Mouse (Mus musculus) heart, embryonic 10.5 days (tissue): ENCODE results near the gene Rpp21. TPM values are rescaled to one million over a fixed set of nuclear protein-coding genes. Genes with fewer than 3 reads are reported as not detected.

Experiments
- DNase-seq: peaks from one replicate; pipeline ENCODE4 v3.0.0-alpha.2; 2017; ENCODE audit warnings: low spot score
- H3K27ac ChIP-seq: fragments of 300-500 bp; sonication (generic); 2 replicates; pipeline ENCODE4 v1.5.1; 2016; ENCODE audit warnings: mild to moderate bottlenecking
- H3K27me3 ChIP-seq: fragments of 300-500 bp; sonication (generic); 2 replicates; pipeline ENCODE4 v1.6.1; 2016; ENCODE audit warnings: mild to moderate bottlenecking; ENCODE audit not compliant: poor library complexity, insufficient read depth, severe bottlenecking
- H3K36me3 ChIP-seq: fragments of 300-500 bp; sonication (generic); 2 replicates; pipeline ENCODE4 v1.6.1; 2016; ENCODE audit warnings: mild to moderate bottlenecking, moderate library complexity
- H3K4me1 ChIP-seq: fragments of 300-500 bp; sonication (generic); 2 replicates; pipeline ENCODE4 v1.6.1; 2016; ENCODE audit warnings: mild to moderate bottlenecking
- H3K4me3 ChIP-seq: fragments of 300-500 bp; sonication (generic); 2 replicates; pipeline ENCODE4 v1.5.1; 2016; ENCODE audit warnings: mild to moderate bottlenecking, moderate library complexity
- H3K9me3 ChIP-seq: fragments of 300-500 bp; sonication (generic); 2 replicates; pipeline ENCODE4 v1.6.1; 2016; ENCODE audit warnings: mild to moderate bottlenecking, moderate library complexity
- WGBS: fragments of 180-500 bp; shearing (Covaris S2); methylation state at CpG from one replicate; pipeline ENCODE4 v1.1.7; 2016; 5-methylcytosine and 5-hydroxymethylcytosine counted together
- polyA plus RNA-seq: library from polyadenylated mRNA; unstranded; fragments of >200 nt; fragmentation: Nextera tagmentation; extraction: Ambion mirVana; gene quantifications from 2 replicates; pipeline ENCODE4 v1.2.1, GENCODE M21; 2016

Rpp21 gene
- polyA plus RNA-seq, 1 experiment from 2014 or later, result 106 TPM

DNA sequence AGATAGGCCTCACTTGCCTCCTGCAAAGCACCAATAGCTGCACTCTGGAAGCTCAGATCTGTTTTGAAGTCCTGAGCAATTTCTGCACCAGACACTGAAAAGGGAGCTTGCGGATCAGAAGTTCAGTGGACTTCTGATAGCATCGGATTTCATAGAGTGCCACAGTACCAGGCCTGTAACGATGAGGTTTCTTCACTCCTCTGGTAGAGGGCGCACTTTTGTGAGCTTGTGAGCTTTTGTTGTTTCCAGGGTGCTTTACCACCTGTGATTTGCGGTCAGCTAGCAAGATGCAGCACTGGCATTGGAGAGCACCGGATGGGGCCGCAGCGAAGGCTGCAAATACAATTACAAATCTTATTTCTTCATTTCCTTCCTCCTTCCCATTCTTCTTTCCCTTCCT is 30.9 kb downstream of the Rpp21 start:
- DNase-seq, result peak; percentile 72
- Histone ChIP-seq H3K27ac (no peak overlapping the region), H3K36me3 (no peaks in the 10 kb centered on the region), H3K4me3 (no peak overlapping the region), H3K4me1 (peaks cover 14% of the 10 kb centered on the region), H3K27me3 (peaks cover 24% of the 10 kb centered on the region), H3K9me3 (no peaks in the 10 kb centered on the region)
- 18% methylated on average over 8 of the region's 8 CpGs for WGBS

- DNase-seq, result peak; percentile 71
- 10% methylated on average over 9 of the region's 9 CpGs for WGBS
- peak overlapping the region; percentile 37; the same call in 1 of the 2 replicates for H3K4me3 ChIP-seq
- H3K9me3 ChIP-seq, result no peaks in the 10 kb centered on the region
- H3K27ac ChIP-seq, result 0 out of 2 replicates have a peak overlapping the region, but pooled peaks have one; percentile 11
- peaks cover 14% of the 10 kb centered on the region for H3K4me1 ChIP-seq
- H3K36me3 ChIP-seq, result no peaks in the 10 kb centered on the region
- peaks cover 37% of the 10 kb centered on the region for H3K27me3 ChIP-seq
Measured at GRCm38 (mm10) chr17:36225231-36225824, 32.5 kb downstream of the Rpp21 start.

DNA sequence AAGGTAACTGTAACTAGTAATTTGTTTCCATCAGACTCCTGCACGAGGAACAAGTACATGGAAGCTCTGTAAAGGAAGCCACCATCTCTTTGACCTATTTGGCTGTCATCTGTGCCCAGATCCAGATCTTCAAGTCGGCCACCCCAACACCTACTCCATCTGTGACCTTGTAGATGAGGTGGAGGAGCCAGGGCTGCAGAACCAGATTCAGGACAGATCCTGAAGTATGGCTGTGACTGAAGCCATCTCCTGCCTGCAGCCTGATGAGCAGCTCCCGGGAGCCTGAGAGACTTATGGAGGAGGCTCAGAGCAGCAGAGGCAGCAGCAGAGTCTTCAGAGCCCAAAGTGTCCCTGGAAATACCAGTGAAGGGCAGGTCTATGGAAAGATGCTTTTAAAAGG is 33.4 kb downstream of the Rpp21 start:
- Histone ChIP-seq H3K9me3 (no peaks in the 10 kb centered on the region), H3K36me3 (no peaks in the 10 kb centered on the region), H3K27me3 (peaks cover 41% of the 10 kb centered on the region), H3K4me3 (no peak overlapping the region), H3K4me1 (peaks cover 14% of the 10 kb centered on the region), H3K27ac (no peak overlapping the region)
- DNase-seq, result peak; percentile 64
- WGBS, result 52% methylated on average over 3 of the region's 3 CpGs

GRCm38 (mm10) chr17:36218594-36219155 is 39.2 kb downstream of the Rpp21 start:
- 58% methylated on average over 5 of the region's 5 CpGs for WGBS
- H3K27ac ChIP-seq, result no peak overlapping the region
- peak; percentile 48 for DNase-seq
- peaks cover 3% of the 10 kb centered on the region; the same call in 1 of the 2 replicates for H3K4me1 ChIP-seq
- no peaks in the 10 kb centered on the region for H3K36me3 ChIP-seq
- peaks cover 80% of the 10 kb centered on the region for H3K27me3 ChIP-seq
- H3K9me3 ChIP-seq, result no peaks in the 10 kb centered on the region
- no peak overlapping the region for H3K4me3 ChIP-seq

DNA sequence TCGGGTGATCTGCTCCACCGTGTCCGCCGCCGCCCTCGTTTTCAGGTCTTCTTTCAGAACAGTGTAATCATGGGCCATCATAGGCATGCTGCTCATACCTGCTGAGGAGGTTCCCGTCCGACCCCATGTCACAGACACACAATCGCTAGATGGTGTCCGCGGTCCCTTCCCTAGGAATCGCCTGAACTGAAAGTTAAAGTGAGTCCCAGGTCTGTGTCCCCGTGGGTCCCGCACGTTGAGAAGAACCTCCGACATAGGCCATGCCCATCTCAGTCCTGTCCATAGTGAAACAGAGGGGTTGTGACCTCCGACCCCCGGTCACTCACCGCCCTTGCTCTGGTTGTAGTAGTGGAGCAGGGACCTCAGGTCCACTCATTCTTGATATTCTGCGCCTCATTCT is 42.3 kb downstream of the Rpp21 start:
- H3K9me3 ChIP-seq, result no peaks in the 10 kb centered on the region
- H3K4me3 ChIP-seq, result peak overlapping the region; percentile 40
- H3K27me3 ChIP-seq, result peaks cover 91% of the 10 kb centered on the region
- H3K4me1 ChIP-seq, result peaks cover 3% of the 10 kb centered on the region; the same call in 1 of the 2 replicates
- peak; percentile 63 for DNase-seq
- no peak overlapping the region for H3K27ac ChIP-seq
- H3K36me3 ChIP-seq, result no peaks in the 10 kb centered on the region
- WGBS, result 2% methylated on average over 20 of the region's 20 CpGs

DNA sequence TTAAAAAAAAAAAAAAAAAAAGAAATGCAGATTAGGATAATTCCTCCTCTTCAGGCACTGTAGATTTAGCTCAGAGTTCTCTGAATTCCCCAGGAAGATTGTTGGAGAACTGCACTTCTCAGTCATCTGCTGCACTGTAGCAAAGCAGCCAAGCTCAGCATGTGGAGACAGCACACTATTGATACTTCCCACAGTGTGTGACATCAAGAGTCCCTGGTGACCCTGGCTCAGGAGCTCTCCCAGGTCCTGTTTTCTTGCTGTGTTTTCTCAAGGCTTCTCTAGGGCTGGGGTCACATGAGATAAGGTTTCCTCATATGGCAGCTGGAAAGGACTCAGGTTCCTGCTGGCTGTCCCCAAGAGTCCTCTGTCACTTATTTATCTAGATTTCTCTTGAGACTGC is 51.0 kb downstream of the Rpp21 start:
- peak; percentile 60 for DNase-seq
- no peak overlapping the region for H3K4me3 ChIP-seq
- H3K27ac ChIP-seq, result no peak overlapping the region
- H3K27me3 ChIP-seq, result peaks cover 96% of the 10 kb centered on the region
- H3K36me3 ChIP-seq, result no peaks in the 10 kb centered on the region
- H3K9me3 ChIP-seq, result no peaks in the 10 kb centered on the region
- H3K4me1 ChIP-seq, result peaks cover 9% of the 10 kb centered on the region

GRCm38 (mm10) chr17:36205862-36206261 is 52.0 kb downstream of the Rpp21 start:
- Histone ChIP-seq H3K4me3 (peak overlapping the region; percentile 52), H3K27ac (no peak overlapping the region), H3K27me3 (peaks cover 96% of the 10 kb centered on the region), H3K36me3 (no peaks in the 10 kb centered on the region), H3K9me3 (no peaks in the 10 kb centered on the region), H3K4me1 (peaks cover 9% of the 10 kb centered on the region)
- no peak for DNase-seq
- 1% methylated on average over 41 of the region's 41 CpGs for WGBS

Other genes with a start within 250 kb of the Rpp21 start
- gene H2-T24, start 237.5 kb downstream of the Rpp21 start, polyA plus RNA-seq, result 2.5 and 2.6 TPM in 2 replicates
- gene H2-T23, start 225.2 kb downstream of the Rpp21 start, polyA plus RNA-seq, result 1.2 and 3.4 TPM in 2 replicates
- gene H2-T22, start 215.3 kb downstream of the Rpp21 start, polyA plus RNA-seq, result 4.4 and 7.2 TPM in 2 replicates
- gene Gm6034, start 215.1 kb downstream of the Rpp21 start, polyA plus RNA-seq, result not detected in 2 replicates
- gene Gm11127, start 199.7 kb downstream of the Rpp21 start, polyA plus RNA-seq, result not detected in 2 replicates
- not detected in 2 replicates for gene Gm19684, start 136.4 kb downstream of the Rpp21 start, polyA plus RNA-seq
- gene Gm7030, start 128.6 kb downstream of the Rpp21 start, polyA plus RNA-seq, result not detected in 2 replicates
- 0.40 TPM in 1 of 2 replicates, not detected in the other for gene Gm8909, start 89.5 kb downstream of the Rpp21 start, polyA plus RNA-seq
- not detected in 2 replicates for gene H2-T3, start 67.8 kb downstream of the Rpp21 start, polyA plus RNA-seq
- gene Trim39, start 14.2 kb upstream of the Rpp21 start, polyA plus RNA-seq, result 11.7 and 13.7 TPM in 2 replicates
- gene H2-M10.2, start 28.4 kb upstream of the Rpp21 start, polyA plus RNA-seq, result not detected in 2 replicates
- gene H2-M10.1, start 68.1 kb upstream of the Rpp21 start, polyA plus RNA-seq, result not detected in 2 replicates
- not detected in 2 replicates for gene H2-M10.3, start 110.3 kb upstream of the Rpp21 start, polyA plus RNA-seq
- gene H2-M10.4, start 204.3 kb upstream of the Rpp21 start, polyA plus RNA-seq, result not detected in 2 replicates